Mouse (Mus musculus): ENCODE measurements around the gene Olfr1206.

Gene Olfr1206

DNA sequence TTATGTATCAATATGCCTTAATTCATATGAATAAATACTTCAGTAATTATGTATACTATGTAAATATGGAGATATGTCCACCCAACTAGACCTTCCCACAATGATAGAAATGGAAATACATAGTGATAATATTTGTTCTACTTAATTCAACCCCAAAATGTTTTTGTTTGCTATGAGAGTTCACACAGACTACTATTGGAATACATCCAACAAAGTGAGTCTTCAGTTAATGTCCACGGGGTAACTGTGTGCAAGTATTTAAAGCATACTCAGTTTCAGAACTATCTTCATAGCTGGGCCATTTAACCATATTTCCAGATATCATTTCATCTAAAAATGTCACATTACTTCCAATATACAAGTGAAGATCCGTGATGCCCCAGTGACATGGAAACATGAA lies at the start of gene Olfr1206:
Gene Olfr1206 (plus strand): TSS at position 301 of the 400 bp plus-strand sequence.
- DNase-seq, result no peak

DNA sequence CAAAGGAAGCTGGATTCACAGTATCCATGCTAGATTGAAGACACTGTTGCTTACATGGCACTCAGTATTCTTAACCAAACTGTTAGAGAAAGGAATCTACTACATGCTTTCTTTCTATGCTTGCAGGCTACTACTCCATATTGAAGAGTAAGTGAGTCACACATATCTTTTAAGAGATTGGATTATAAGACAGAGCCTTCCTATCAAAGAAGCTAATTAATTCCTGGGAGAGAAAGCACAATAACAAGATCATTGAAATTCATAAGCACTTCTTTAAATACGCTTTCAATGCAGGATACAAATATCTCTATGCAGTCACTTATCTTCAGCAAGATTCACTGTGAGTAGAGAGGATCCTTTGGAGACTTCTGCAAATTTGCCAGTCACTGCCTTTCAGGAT lies 48.8 kb upstream of the Olfr1206 start, which contains the start of gene Olfr1202:
Gene Olfr1202 (plus strand): TSS at position 301 of the 400 bp plus-strand sequence.
- no peak for DNase-seq

DNA sequence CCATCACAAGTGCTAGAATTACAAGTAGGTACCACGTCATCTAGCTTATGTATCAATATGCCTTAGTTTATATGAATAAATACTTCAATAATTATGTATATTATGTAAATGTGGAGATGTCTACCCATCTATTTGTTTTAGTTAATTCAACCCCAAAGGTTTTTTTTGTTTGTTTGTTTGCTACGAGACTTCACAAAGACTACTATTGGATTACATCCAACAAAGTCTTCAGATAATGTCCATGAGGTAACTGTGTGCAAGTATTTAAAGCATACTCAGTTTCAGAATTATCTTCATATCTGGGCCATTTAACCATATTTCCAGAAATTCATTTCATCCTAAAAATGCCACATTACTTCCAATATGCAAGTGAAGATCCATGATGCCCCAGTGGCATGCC lies 33.6 kb upstream of the Olfr1206 start, which contains the start of gene Olfr1205:
Gene Olfr1205 (plus strand): TSS at position 301 of the 400 bp plus-strand sequence.
- DNase-seq, result no peak

DNA sequence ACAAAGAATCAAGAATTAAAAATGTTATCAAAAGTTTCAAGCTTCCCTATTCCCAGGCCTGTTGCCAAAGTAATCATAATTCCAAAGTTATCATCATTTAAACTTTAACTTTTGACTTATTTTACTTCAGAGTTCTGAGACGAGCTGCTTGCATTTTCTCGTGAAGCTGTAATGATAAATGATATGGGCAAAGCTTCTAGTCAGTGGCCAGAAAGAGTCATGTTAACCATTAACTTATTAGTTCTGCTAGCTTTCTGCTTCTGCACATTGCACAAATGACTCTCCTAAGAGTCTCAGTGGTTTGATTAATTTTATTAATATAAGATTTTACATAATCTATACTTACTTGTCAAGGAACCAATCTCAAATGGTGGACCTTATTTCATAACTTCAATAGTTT lies 24.6 kb upstream of the Olfr1206 start:
- no peak for DNase-seq

DNA sequence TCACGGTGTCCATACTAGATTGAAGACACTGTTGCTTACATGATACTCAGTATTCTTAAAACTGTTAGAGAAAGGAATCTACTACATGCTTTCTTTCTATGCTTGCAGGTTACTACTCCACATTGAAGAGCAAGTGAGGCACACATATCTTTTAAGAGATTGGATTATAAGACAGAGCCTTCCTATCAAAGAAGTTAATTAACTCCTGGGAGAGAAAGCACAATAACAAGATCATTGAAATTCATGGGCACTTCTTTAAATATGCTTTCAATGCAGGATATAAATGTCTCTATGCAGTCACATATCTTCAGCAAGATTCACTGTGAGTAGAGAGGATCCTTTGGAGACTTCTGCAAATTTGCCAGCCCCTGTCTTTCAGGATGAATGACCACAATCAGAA lies 14.0 kb upstream of the Olfr1206 start, which contains the start of gene Olfr1204:
Gene Olfr1204 (plus strand): TSS at position 301 of the 400 bp plus-strand sequence.
- no peak for DNase-seq

DNA sequence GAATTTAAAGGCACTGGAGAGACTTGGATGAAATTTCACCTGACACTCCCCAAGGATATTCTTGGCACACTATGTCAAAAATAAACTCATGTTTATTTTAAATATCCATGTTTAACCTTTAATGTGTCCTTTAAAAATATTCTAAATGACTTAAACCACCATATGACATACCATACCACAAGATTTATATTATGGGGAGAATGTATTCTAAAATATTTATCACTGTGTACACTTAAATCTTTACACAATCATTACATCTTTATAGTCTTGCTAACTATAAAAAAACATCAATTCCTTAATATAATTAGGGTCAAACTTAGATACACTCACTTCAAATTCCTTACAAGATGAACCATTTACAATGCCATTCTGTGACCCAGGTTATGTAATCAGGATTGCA lies 39.2 kb downstream of the Olfr1206 start, which contains the start of gene Olfr1208:
Gene Olfr1208 (minus strand): TSS at position 101 of the 400 bp plus-strand sequence.
- no peak for DNase-seq

DNA sequence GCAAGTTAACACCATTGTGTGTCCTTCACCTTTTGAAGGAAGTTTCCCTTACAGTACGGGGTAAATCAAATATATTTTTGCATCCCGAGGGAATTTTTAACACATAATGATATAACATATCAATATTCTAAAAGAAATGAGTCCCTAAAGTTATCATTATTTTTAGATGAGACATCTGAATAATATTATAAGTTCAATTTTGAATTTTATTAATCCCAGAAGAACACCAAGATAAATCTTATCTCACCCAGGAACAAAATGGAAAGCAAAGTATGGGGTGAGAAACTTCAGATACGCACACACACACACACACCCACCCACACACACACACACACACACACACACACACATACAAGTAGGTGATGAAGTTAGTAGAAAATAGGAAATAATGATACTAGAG lies 52.0 kb downstream of the Olfr1206 start, which contains the start of gene Olfr1209:
Gene Olfr1209 (minus strand): TSS at position 101 of the 400 bp plus-strand sequence.
- no peak for DNase-seq
